Mouse (Mus musculus) ZHBTc4 (cell line): Measurements from ENCODE around the gene Olfr1289.
A peak's percentile ranks its signal among the peaks of the same experiment; 100 is the strongest.

Experiments used
- DNase-seq: peaks from one replicate; pipeline ENCODE4 v3.0.0-alpha.2; 2011; ENCODE audit warnings: low read depth, low spot score

Olfr1289 gene

DNA sequence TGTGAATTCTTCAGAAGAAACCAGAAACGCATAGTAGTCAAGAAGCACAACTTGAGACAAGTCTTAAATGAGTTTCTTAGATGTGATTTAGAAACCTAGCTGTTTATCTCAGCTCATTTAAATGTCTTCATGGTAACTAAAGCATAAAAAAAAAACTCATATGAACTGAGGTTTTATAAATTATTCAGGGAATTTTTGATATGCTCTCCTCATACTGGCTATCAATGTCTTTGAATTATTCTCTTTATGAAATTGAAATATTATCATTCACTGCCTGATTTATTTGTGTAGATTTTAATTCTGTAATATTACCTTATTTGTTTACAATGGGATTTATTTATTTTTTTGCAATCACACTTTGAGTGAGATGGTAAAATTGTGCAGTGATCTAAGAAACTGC lies at the start of gene Olfr1289:
Gene Olfr1289 (plus strand): TSS at position 301 of the 400 bp plus-strand sequence.
- DNase-seq, result no peak

GRCm38 (mm10) chr2:111448842-111449241 lies 31.8 kb upstream of the Olfr1289 start, which contains the start of gene Olfr1287:
Gene Olfr1287, plus strand, starts transcription at chr2:111449142.
- no peak for DNase-seq

DNA sequence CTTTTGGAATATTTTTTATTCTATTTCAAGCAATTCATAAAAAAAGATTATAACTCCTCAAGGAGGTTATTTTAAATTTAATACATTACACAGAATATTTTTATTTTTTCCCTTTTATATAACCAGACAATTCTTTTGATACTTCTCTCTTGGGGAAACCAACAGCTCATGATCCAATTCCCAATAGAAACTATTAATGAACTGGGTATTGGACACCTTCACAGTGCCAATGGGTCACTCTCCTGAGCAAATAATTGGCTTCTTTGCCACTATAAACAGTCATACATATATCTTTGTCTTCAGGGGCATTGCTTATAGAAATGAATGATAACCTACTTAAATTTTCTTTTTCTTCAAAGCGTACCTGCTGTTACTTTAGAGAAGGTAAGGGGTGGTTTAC lies 6.8 kb upstream of the Olfr1289 start, which contains the start of gene Olfr1288:
Gene Olfr1288 (plus strand): TSS at position 301 of the 400 bp plus-strand sequence.
- no peak for DNase-seq

DNA sequence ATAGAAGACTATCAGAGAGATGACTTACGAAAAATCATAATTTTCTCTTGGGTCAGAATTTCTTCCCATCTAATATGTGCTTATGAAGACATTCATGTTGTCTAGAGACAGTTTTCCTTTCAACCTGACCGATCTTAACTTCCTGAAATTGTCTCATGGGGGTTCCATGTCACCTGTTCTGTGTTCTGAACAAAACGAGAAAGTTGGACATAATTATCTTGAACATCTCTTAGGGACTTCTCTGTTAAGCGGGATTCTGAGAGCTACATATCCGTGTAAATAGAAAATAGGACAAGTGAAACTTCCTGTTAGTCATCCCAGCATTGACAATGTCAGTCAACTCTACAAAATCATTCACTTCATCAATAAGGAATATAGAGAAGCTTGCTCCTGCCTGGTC lies 13.1 kb downstream of the Olfr1289 start, which contains the start of gene Olfr1290:
Gene Olfr1290 (minus strand): TSS at position 101 of the 400 bp plus-strand sequence.
- DNase-seq, result no peak

DNA sequence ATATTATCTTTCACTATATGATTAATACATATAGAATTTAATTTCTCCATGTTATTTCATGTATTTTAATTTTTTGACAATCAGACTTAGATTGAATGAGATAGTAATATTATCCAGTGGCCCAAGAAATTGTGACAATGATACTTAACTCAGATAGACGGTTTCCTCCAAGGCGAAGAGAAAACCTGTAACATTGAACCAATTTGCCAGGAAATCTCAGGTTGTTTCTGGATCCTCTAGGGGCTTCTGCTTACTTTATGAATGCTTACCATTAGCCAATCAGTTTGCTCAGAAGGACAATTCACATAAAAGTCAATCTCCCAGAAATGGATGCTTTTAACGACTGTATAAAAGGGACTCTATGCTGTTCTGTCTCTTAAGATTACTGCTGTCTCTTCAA lies 16.3 kb downstream of the Olfr1289 start, which contains the start of gene Olfr1291-ps1:
Gene Olfr1291-ps1 (plus strand): TSS at position 301 of the 400 bp plus-strand sequence.
- no peak for DNase-seq

DNA sequence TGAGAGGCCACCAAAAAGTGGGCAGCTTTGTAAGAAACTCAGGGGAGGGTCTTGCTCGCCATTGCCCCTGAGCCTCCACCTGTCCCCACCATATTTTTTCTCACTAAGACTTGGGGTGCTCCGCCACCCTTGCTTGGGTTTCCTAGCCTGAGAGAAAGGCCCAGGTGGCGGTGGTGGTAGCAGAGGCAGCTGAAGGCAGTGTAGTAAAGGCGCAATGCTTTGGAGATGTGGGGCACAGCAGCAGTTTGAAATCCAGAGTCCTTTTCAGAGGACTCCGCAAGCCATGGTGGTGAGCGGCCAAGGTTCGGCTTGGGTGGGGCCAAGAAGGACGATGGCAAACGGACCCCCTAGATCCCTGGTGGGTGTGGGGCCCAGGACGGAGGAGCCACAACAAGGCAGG lies 36.8 kb downstream of the Olfr1289 start:
- DNase-seq, result peak; percentile 3

GRCm38 (mm10) chr2:111524903-111525302 lies 44.3 kb downstream of the Olfr1289 start, which contains the start of gene Olfr1293-ps:
Gene Olfr1293-ps, plus strand, starts transcription at chr2:111525203.
- no peak for DNase-seq
